Mouse (Mus musculus): Measurements from ENCODE around the gene Wwox.

DNA sequence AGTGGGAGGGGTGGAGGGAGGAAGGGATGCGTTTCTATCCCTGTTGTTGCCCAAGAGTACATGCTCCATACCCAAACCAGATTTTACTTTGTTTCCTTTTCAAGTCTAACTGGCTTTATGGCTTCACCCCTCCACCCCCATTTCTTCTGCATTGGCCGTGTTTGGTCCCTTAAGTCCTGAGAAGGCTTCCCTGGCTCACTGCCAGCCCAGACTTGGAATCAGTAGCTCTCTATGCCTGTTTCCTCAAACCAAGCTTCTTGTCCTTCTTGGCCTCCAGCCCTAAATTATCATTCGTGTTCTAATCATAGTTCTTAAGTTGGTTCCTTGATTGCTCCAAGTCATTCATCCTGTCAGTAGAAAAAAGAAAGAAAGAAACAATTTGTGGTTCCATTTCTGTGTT is 777.3 kb downstream of the Wwox start:
- TF ChIP-seq CTCF (IDR thresholded peaks at IDR 0.05; ENCODE audit: control insufficient read depth, insufficient read depth, insufficient replicate concordance, low read depth, low read length), result no peak
- no peak for TF ChIP-seq POLR2A (IDR thresholded peaks at IDR 0.05; ENCODE audit: control insufficient read depth, low read depth, low read length)
